Mouse (Mus musculus) CD8-positive naive resting alpha-beta T cell, adult 2 months (primary cell): ENCODE data around the gene Wwc1.
A peak's percentile ranks its signal among the peaks of the same experiment; 100 is the strongest.
"Not testable (repeated sequence)": the region's sequence is repeated elsewhere in the genome, so short reads cannot be mapped to it uniquely, and the experiment has no call there.

Experiments used
- DNase-seq, 2 experiments: peaks; one replicate each; pipeline ENCODE4 v3.0.0; 2022; ENCODE audit warnings: low read depth in 2 of 2, low spot score in 2 of 2

The Wwc1 gene

DNA sequence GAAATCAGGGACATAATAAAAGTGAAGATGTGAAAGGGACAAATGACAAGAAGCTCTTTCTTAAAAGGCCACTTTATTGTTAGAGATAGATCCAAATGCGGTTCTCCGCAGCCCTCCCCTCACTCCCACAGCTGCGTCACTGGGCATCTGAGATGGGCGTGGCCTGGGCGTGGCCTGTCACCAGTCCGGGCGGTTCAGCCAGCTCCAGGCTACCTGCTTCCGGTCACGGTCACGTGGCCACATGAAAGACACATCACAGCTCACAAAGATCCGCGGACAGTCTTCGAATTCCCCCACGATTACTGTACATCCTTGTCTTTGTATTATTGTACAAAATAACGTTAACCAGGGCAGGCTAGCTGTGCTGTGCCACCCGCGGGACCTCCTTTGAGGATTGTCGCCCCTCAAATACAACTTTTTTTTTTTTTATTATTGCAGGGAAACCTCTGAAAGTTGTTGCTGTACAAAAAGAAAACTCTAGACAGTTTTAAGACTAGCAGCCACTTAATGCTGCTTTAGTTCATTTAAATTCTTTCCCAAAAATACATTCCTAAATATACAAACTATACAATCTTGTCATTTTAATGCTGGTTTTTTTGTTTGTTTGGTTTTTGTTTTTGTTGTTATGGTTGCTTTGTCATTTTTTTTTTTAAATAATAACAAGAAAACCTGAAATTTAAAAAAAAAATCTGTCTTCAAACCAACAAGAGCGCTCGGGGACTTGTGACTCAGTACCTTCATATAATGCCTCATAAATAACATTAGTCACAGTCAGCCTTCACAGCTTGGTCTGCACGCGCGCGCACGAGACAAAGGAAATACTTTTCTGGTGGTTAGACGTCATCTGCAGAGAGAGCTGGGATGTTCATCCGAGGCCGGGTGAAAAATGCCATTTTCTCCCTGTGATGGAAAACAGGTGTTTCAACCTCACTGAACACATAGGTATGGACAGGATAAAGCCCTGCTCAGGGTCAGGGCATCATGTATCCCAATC is 141.7 kb downstream of the Wwc1 start:
- peak; percentile 67 to 72 for DNase-seq

GRCm38 (mm10) chr11:35837156-35838126 is 142.9 kb downstream of the Wwc1 start:
- DNase-seq, result no peak

- DNase-seq, result peak; percentile 91 to 94
Observed at GRCm38 (mm10) chr11:35834022-35834760, 146.1 kb downstream of the Wwc1 start, which contains the start of gene Rars. Gene Rars, minus strand, starts transcription at chr11:35834506.

GRCm38 (mm10) chr11:35833270-35833669 is 147.1 kb downstream of the Wwc1 start:
- no peak for DNase-seq

- no peak for DNase-seq
Observed at GRCm38 (mm10) chr11:35832139-35832538, 148.2 kb downstream of the Wwc1 start.

- no peak for DNase-seq
Observed at GRCm38 (mm10) chr11:35827714-35828113, 152.6 kb downstream of the Wwc1 start.

- no peak for DNase-seq
Observed at GRCm38 (mm10) chr11:35816316-35816715, 164.0 kb downstream of the Wwc1 start.

DNA sequence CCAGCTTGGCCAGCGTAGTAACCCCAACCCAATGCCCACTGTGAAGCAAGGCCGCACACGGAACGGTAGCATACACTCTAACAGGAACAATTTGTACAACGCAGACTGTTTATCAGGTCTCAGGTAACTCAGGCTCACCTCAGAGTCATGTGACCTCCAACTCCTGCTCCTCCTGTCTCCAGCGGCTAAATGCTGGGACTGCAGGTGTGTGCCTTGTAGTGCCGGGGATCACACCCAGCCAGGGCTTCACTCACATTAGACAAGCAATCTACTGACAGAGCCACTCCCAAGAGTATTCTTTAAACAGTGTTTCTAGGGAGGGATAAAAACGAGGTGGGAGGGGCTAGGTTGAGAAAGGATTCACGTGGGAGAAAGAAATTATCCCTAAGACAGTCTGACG is 168.9 kb downstream of the Wwc1 start:
- DNase-seq, result no peak

GRCm38 (mm10) chr11:35801332-35801731 is 179.0 kb downstream of the Wwc1 start:
- no peak for DNase-seq

DNA sequence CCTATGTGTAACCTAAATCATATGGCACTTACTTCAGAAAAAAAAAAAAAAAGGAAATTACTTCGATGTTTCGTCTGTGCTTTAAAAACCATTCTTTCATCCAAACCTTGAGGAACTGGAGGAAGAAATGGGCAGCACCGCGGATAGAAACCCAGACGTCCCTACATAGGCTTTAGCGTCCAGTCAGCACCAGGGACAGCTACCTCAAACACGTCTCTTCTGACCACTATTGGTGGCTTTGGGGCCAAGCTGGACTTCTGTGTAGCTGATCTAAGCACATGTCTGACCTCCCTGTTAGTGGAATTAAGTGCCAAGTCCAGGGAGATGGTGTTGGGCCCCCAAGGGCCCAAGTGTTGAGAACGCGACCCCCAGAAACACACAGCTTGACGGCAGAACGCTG is 181.5 kb downstream of the Wwc1 start, which contains the start of gene Fbll1:
Gene Fbll1 (minus strand): TSS at position 11 of the 400 bp plus-strand sequence.
- no peak for DNase-seq

DNA sequence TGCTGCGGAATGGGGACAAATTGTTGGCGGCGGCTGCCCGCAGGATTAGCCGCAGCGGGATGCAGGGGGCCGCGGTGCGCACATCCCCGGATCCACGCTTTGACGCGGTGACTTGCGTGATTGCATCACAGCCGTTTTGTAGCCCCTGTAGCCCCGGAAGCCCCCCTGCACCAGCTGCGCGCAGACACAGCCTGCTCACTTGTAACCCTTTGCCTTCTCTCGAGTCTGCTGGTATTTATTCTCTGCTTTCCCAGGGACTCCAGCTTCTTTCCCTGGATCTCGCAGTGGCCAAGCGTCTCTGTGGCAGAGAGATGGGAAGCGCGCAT is 181.9 kb downstream of the Wwc1 start:
- peak; percentile 3 to 8 for DNase-seq

- no peak for DNase-seq
Observed at GRCm38 (mm10) chr11:35797751-35798494, 182.4 kb downstream of the Wwc1 start.

DNA sequence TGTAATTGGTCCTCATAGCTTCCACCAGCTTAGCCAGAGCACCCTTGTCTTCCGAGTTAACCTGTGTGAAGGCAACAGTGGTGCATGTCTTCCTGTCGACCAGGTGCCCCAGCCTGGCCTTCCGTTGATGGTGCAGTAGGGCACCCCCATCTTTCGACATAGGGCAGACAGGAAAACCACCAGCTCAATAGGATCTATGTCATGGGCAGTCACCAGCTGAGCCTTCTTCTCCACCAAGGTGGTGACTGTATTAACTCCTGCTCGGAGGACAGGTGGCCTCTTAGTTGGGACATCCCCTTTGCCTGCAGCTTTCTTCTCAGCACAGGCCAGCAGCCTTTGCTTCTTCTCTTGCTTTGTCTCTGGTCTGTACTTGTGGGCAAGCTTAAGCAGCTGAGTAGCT is 187.5 kb downstream of the Wwc1 start:
- not testable (repeated sequence) for DNase-seq

DNA sequence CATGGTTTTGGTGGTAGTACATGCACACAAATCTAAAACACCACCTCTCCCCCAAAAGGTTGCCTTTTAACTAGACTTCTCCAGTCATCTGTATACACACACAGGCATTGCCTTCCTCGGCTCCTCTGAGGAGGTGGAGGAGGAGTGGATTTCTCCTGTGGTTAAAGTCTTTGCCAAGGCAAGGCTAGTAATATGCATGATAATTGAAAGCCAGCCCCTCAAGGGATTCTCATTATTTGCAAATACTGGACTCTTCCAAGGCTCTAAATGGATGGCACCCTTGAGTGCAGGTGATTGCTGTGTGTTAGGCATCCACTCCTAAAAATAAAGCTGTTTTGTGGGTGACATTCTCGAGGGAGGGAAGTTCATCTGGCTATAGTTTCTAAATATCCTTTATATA is 191.9 kb downstream of the Wwc1 start:
- no peak for DNase-seq
